Mouse (Mus musculus) CH12.LX (cell line): ENCODE measurements at regions not wholly inside any gene's neighbourhood (a gene's known extent, or its start where the extent isn't known, plus 50 kb on each side); places are given as distances from the start of the nearest gene placed in this dataset.

Experiments
- CTCF ChIP-seq, 2 experiments: IDR thresholded peaks in 1 of 2; conservative IDR thresholded peaks in 1 of 2; 2 replicates each; pipeline ENCODE4 v1.5.1; 2011 to 2012; ENCODE audit warnings: low read depth in 2 of 2, low read length in 2 of 2, improper control_type of control experiment in 1 of 2, inconsistent platforms in 1 of 2, mild to moderate bottlenecking in 1 of 2, moderate library complexity in 1 of 2
- POLR2A ChIP-seq: IDR thresholded peaks from 2 replicates; pipeline ENCODE4 v1.6.1; 2011; ENCODE audit warnings: low read depth, mild to moderate bottlenecking, improper control_type of control experiment, low read length
- UBTF ChIP-seq: IDR thresholded peaks from 2 replicates; pipeline ENCODE4 v1.6.1; 2012; ENCODE audit warnings: low read depth, mild to moderate bottlenecking, inconsistent platforms, low read length, improper control_type of control experiment, moderate library complexity

DNA sequence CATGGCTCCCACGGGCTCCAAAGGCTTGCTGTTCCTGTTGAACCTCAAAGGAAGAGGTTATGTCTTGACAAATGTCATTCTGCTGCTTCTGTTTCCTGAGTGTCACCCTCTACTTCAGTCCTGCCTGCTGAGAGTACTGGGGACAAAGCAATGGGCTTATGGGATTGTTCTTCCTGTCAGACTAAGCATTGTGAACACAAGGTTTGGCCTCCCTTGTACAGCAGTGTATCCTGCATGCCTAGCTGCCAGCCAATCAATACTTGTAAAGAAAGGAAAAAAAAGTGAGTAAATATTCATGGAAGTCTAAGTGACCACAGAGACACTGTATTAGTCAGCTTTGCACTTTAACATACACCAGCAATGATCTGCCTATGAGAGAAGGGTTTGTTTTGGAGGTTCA lies 128.3 kb upstream of the Kit start:
- TF ChIP-seq CTCF (conservative IDR thresholded peaks at IDR 0.05 in 1 of 2, IDR thresholded peaks at IDR 0.05 in 1 of 2; ENCODE audit: low read depth in 2 of 2, low read length in 2 of 2) = no peak
- TF ChIP-seq POLR2A = no peak
- no peak for TF ChIP-seq UBTF
